Mouse (Mus musculus): ENCODE measurements around the gene Pam. TPM values are rescaled to one million over a fixed set of nuclear protein-coding genes. Genes with fewer than 3 reads are reported as not detected.

The Pam gene
- polyA plus RNA-seq, 1 experiment: not detected

DNA sequence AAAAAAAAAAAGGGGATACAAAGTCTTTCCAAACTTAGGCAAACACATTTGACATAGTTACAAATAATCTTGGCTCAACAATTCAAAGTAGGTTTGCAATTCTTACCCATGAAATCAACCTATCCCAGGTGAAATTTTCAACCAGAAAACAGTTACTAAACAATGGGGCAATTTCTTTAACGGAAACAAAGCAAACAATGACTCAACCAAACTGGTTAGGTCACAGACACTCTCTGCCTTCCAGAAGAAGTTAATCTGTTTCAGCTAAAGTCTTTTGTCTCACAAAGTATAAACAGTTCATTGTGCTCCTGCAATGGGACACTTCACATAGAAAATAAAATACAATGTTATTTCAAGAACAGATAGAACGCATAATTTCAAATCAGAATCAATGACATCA lies 223.4 kb downstream of the Pam start:
- TF ChIP-seq GATA1 (IDR thresholded peaks at IDR 0.05; ENCODE audit: low read length): no peak

DNA sequence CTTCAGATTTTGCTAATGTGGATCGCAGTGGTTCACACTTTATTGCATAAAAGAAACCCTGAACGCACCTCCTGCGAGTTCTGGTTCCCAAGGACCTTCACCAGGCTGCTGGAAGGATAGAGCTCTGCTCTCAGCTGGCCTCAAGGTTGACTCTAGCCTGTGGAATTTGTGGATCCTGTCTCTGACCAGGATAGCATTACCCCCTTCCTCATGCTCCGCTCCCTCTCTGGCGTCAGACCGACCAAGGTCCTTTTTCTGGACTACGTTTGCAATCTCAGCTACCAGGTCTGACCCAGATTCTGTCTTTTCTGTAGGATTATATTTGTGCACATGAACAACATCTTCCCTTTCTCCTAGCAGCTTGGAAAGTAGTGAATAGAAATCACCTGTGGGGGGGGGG lies 231.3 kb downstream of the Pam start:
- TF ChIP-seq GATA1 (IDR thresholded peaks at IDR 0.05; ENCODE audit: low read length): no peak

GRCm38 (mm10) chr1:97863140-97863539 lies 232.3 kb downstream of the Pam start:
- no peak for TF ChIP-seq GATA1 (IDR thresholded peaks at IDR 0.05; ENCODE audit: low read length)

DNA sequence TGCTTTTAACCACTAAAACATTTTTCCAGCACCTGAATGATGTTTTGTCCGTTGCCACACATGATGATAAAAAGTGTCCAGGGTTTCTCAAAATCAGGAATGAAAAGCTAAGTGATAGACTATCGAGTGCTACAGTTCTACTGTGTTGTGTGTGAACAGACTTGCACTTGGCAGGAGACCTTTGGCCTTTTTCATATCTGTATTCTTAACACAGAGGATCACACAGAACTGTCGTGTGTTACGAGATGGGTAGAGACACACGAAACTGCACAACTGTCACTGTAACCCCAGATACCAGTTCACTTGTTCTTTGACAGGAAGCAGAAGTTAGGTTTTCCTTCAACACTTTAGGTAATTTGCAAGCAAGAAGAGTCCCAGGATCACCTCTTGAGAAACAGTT lies 232.7 kb downstream of the Pam start:
- TF ChIP-seq GATA1 (IDR thresholded peaks at IDR 0.05; ENCODE audit: low read length): no peak

DNA sequence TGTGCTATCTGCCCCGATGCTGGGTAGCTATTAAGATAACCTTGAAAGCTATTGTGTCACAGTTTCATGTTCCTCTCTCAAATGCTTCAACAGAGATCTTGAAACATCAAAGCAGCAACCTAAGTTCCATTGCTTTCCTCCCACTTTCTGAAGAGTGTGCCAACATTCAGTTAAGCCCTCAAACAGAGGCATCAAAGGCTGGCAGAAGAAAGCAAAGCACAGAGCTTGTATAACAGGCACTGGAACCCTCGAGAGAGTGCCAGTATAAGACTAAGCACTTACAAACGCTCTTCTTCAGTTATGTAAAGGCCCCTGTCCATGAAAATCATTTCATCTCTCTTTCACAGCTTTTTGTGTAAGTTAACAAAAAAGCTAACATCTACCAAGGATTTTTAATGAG lies 241.2 kb downstream of the Pam start:
- TF ChIP-seq GATA1 (IDR thresholded peaks at IDR 0.05; ENCODE audit: low read length): no peak

- no peak for TF ChIP-seq GATA1 (IDR thresholded peaks at IDR 0.05; ENCODE audit: low read length)
These were observed 243.8 kb downstream of the Pam start for GRCm38 (mm10) chr1:97851601-97852175.

DNA sequence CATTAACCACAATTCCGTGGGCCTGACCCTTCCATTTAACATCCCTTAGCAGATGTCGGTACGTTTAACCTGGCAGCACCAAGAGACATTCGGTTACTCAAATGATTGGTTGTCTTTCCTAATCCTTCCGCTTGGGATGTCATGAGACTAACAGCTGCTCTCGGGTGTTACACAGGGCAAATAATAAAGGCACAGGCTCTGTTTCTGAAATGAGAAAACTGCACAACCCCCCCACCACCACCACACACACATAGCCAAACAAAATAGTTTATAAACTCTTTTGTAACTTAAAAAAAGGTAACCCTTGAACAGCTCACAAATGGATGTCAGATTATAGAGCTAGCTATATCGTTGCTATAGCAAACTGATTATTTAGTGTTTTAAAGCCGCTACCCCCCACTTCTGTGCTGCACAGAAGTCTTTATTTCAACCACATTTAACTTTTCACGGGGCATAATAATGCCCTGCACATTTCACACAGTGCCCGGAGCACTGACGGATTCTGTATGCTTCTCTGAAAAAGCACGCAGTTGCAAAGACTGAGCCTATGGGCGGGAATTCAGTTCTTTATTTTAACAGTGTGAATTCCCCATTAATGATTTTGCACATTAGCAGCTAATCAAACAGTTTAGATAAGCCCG lies 246.7 kb downstream of the Pam start:
- no peak for TF ChIP-seq GATA1 (IDR thresholded peaks at IDR 0.05; ENCODE audit: low read length)

GRCm38 (mm10) chr1:97843220-97843992 lies 252.0 kb downstream of the Pam start:
- no peak for TF ChIP-seq GATA1 (IDR thresholded peaks at IDR 0.05; ENCODE audit: low read length)

DNA sequence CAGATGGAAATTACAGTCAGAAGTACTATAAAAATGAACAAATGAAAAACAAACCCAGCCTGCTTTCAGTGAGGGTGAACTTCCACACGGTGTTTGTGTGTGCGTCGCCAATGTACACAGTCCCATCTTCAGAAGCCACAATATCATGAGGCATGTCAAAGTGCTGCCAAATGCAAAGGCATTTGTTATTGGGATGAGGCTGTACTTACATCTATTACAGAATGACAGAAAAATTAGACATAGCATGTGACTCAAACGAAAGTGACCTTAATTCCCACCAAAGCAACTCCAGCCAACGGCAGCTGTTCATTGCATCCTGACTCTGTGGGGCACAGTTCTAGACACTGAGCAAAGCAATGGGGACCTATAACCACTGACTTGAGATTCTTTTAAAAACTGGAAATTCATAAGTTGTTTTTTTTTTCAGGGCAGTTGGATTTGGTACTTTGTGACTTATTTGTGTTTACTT lies 261.1 kb downstream of the Pam start:
- TF ChIP-seq GATA1 (IDR thresholded peaks at IDR 0.05; ENCODE audit: low read length): no peak

DNA sequence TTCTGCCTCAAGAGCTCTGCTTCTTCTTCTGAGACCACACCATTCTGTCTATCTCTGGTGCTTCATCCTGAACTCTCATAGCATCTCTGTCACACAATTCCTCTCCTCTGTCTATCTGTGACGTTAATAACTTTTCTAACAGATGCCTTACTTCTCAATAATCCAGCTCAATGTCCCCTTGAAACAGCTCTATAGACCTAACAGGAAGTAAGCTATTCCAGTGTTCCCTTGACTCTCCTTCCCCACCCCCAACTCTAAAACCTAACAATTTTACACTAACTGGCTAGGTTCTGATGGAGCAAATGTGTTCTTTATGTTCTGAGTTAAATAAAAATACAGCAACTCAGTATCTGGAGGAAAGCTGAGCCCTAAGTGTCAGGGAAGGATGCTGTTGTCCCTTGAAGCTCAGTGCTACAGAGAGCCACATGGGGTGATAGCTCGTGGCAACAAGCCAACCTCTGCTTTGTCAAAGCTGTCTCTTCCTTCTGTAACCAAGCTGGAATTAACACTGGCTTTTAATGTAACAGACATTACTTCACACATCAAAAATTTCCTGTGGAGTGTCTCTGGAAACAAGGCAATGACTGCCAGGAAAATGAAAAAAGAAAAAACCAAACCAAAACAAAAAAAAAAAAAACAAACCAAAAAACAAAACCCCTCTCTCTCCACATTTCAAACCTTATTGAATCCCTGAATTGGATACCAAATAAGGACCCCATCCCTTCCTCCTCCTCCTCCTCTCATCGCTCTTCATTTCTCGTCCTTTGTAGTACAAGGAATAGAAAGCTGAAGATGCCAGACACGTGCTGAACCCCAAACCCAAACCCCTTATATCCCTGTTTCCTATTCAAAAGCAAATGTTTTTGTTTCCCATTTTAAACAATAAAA lies 261.7 kb downstream of the Pam start:
- TF ChIP-seq GATA1 (IDR thresholded peaks at IDR 0.05; ENCODE audit: low read length): no peak

DNA sequence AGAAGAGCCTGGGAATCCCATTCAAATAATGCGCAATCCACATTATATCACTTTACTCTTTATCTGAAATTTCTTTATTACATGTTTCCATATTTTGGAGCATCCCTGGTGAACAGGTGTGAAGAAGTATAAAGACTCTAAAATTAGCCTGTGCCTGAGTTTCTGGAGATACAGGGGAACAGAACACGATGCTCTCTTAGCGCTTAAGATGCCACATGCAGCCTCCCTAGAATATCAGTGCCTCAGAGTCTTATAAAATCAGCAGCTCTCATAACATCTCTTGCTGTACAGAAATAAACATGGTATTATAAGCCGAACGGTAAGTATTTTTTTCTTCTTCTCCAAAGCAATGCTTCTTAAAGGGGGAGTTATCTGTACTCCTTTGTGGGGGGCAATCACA lies 267.4 kb downstream of the Pam start:
- TF ChIP-seq GATA1 (IDR thresholded peaks at IDR 0.05; ENCODE audit: low read length): no peak

DNA sequence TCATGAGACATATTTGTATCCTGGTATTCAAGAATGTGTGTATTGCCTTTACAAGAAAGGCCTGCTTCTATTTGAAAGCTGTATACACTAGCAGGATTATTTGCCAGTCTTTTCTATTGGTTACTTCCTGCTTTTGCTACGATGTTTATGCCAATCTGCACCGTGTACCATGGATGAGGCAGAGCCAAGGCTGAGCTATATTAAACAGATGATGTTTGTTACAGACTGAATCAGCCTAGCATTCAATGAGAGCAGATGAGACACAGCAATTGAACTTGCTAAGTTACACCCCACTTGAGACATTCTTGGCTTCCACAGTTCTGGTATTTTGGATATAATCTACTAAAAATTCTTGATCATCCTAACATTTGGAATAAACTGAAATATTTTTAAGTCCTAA lies 267.9 kb downstream of the Pam start:
- TF ChIP-seq GATA1 (IDR thresholded peaks at IDR 0.05; ENCODE audit: low read length): no peak

DNA sequence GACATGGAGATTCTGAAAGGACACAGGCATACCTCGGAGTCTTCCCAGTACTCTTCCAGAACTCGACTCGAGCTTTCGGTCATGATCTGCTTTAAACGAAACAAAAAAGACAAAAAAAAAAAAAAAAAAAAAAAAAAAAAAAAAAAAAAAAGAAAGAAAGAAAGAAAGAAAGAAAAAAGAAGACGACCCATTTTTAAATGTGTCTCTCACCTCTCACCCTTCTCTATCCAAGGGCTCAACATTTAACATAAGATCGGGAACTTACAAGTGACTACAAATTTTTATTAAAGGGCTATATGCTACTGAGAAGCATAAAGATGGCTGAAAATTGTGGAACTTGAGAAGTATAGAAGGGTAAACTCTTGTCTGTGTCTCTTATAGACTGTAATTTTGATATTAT lies 272.5 kb downstream of the Pam start:
- TF ChIP-seq GATA1 (IDR thresholded peaks at IDR 0.05; ENCODE audit: low read length): no peak

DNA sequence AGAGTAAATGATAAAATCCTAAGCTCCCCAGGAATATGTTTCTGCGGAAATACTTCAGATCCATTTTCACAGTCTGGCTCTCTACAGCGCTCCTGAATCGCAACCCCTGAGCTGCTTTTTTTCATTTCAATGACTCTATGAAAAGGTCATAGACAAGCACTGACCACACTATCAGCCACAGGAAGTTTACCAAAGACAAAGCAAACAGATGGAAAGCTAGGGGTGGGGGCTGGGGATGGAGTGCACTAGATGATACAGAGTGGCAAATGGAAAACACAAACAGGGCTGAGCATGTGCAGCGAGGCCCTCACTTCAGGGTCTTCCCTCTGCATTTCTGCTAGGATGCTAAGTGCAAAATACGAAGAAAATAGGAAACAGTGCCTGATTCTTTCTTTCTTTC lies 273.2 kb downstream of the Pam start:
- no peak for TF ChIP-seq GATA1 (IDR thresholded peaks at IDR 0.05; ENCODE audit: low read length)

DNA sequence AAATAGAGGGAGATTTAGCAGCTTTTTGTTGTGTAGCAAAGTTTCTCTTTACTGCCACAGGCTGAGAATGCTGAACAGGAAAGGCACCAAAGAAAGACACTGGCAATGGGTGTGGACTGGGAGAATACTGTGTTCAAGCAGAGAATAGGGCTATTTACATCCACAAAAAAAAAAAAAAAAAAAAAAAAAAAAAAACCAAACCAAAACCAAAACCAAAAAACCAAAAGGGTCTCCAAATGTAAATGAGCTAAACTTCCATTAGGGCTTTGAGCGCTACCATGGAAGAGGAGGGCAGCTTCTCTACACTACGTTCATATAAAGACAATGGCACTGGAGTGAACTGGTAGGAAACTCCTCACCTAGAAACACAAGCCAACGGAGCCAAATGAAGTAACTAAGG lies 274.2 kb downstream of the Pam start:
- no peak for TF ChIP-seq GATA1 (IDR thresholded peaks at IDR 0.05; ENCODE audit: low read length)

All from G1E-ER4 (cell line).